In the genomic region with DNA sequence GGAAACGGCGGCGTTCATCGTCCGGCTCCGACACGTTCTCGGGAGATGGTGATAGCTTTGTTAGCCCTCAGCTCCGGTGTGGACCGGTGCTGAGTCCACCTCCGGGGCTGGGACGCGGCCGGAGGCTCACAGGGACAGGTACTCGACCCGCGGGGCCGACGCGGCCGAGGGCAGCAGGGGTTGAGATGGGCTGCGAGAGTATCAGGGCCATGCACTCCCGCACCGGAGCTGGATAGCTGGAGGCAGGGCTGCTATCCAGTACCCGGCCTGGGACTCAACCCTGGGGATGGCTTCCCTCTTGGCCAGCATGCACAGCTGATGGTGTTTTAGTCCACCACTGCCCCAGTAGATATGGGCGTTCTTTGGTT, we compare ENCODE assay signal across 8 mouse cellular contexts. TPM values are rescaled to one million over a fixed set of nuclear protein-coding genes. Genes with fewer than 3 reads are reported as not detected.
A peak's percentile ranks its signal among the peaks of the same experiment; 100 is the strongest.
DNase-seq lines count a peak whose midpoint lies in the region; ATAC-seq and TF ChIP-seq lines count a peak whose summit lies in the region.

No protein-coding gene starts in this region.

- H3K36me3 ChIP-seq in kidney, postnatal 0 days (ENCODE audit: insufficient read depth, low read length) = no peaks in the 10 kb centered on the region
- H3K36me3 ChIP-seq in embryonic facial prominence, embryonic 12.5 days = 0 out of 2 replicates have a peak, but pooled peaks cover 3% of the 10 kb centered on the region
- no peaks in the 10 kb centered on the region for H3K36me3 ChIP-seq in intestine, embryonic 14.5 days (ENCODE audit: control insufficient read depth, insufficient read depth, low read length)
- no peaks in the 10 kb centered on the region for H3K36me3 ChIP-seq in myocyte (ENCODE audit: control insufficient read depth, insufficient read depth)

- H3K27ac ChIP-seq in kidney, postnatal 0 days = no peak overlapping the region
- no peak overlapping the region for H3K27ac ChIP-seq in embryonic facial prominence, embryonic 12.5 days
- no peak overlapping the region for H3K27ac ChIP-seq in intestine, embryonic 14.5 days (ENCODE audit: low read depth)

- 0% methylated on average over 26 of the region's 26 CpGs for WGBS in kidney, postnatal 0 days
- under 1% methylated on average over 26 of the region's 26 CpGs for WGBS in embryonic facial prominence, embryonic 12.5 days
- under 1% methylated on average over 26 of the region's 26 CpGs for WGBS in intestine, embryonic 14.5 days

- no peak for DNase-seq in kidney, postnatal 0 days (ENCODE audit: low spot score)
- no peak for DNase-seq in kidney, postnatal 14 days
- DNase-seq in intestine, embryonic 14.5 days (ENCODE audit: low spot score) = no peak
- DNase-seq in right cerebral cortex, adult 2 months (ENCODE audit: low spot score in 2 of 2) = no peak
- no peak for DNase-seq in cerebellum, adult 9-10 months
- no peak for DNase-seq in adrenal gland, adult 2 months

- H3K79me2 ChIP-seq in myocyte (ENCODE audit: control insufficient read depth, insufficient read depth) = no peaks in the 10 kb centered on the region

- peak; percentile 55 for ATAC-seq in kidney, postnatal 0 days (replicated peaks; ENCODE audit: low FRiP score, low read depth)
- peak; percentile 70 for ATAC-seq in embryonic facial prominence, embryonic 12.5 days (ENCODE audit: insufficient number of reproducible peaks, insufficient read depth, low FRiP score, low TSS enrichment)
- ATAC-seq in intestine, embryonic 14.5 days (replicated peaks; ENCODE audit: low FRiP score, low TSS enrichment, low read depth) = peak; percentile 61

- no peak for TF ChIP-seq POLR2A in myocyte (IDR thresholded peaks at IDR 0.05; ENCODE audit: insufficient read length, low read depth)

- peak overlapping the region; percentile 85 for H3K4me3 ChIP-seq in kidney, postnatal 0 days (replicated peaks; ENCODE audit: low read depth, low read length)
- peak overlapping the region; percentile 94 for H3K4me3 ChIP-seq in embryonic facial prominence, embryonic 12.5 days
- peak overlapping the region; percentile 73 for H3K4me3 ChIP-seq in intestine, embryonic 14.5 days (ENCODE audit: low read depth, low read length)
- H3K4me3 ChIP-seq in myocyte = peak overlapping the region; percentile 59

- no peaks in the 10 kb centered on the region for H3K27me3 ChIP-seq in kidney, postnatal 0 days (ENCODE audit: insufficient read depth, low read length)
- no peaks in the 10 kb centered on the region for H3K27me3 ChIP-seq in embryonic facial prominence, embryonic 12.5 days
- no peaks in the 10 kb centered on the region for H3K27me3 ChIP-seq in intestine, embryonic 14.5 days (replicated peaks; ENCODE audit: control insufficient read depth, insufficient read depth, low read length)
- H3K27me3 ChIP-seq in myocyte (ENCODE audit: control insufficient read depth, insufficient read depth, insufficient read length) = no peaks in the 10 kb centered on the region

- H3K4me2 ChIP-seq in kidney, postnatal 0 days (ENCODE audit: low read length) = peak overlapping the region; percentile 82
- H3K4me2 ChIP-seq in embryonic facial prominence, embryonic 12.5 days (replicated peaks) = peak overlapping the region; percentile 89
- H3K4me2 ChIP-seq in intestine, embryonic 14.5 days (ENCODE audit: low read length) = peak overlapping the region; percentile 59
- peak overlapping the region; percentile 73 for H3K4me2 ChIP-seq in myocyte (ENCODE audit: low read depth)

- peak overlapping the region; percentile 53 for H3K9ac ChIP-seq in kidney, postnatal 0 days (ENCODE audit: low read depth, low read length)
- peak overlapping the region; percentile 77 for H3K9ac ChIP-seq in embryonic facial prominence, embryonic 12.5 days
- H3K9ac ChIP-seq in intestine, embryonic 14.5 days (ENCODE audit: low read length) = peak overlapping the region; percentile 55

- peak overlapping the region; percentile 8 for H3ac ChIP-seq in myocyte (ENCODE audit: control insufficient read depth, insufficient read length)

- TF ChIP-seq CTCF in kidney, postnatal 0 days (IDR thresholded peaks at IDR 0.05; ENCODE audit: low read depth) = no peak

- no peaks in the 10 kb centered on the region for H3K4me1 ChIP-seq in kidney, postnatal 0 days (replicated peaks; ENCODE audit: insufficient read depth, low read length)
- H3K4me1 ChIP-seq in embryonic facial prominence, embryonic 12.5 days = peaks cover 7% of the 10 kb centered on the region
- H3K4me1 ChIP-seq in intestine, embryonic 14.5 days (replicated peaks; ENCODE audit: control insufficient read depth, insufficient read depth, low read length) = peaks cover 11% of the 10 kb centered on the region

- no peaks in the 10 kb centered on the region for H3K9me3 ChIP-seq in kidney, postnatal 0 days (replicated peaks; ENCODE audit: low read length)
- H3K9me3 ChIP-seq in embryonic facial prominence, embryonic 12.5 days = no peaks in the 10 kb centered on the region
- no peaks in the 10 kb centered on the region for H3K9me3 ChIP-seq in intestine, embryonic 14.5 days (ENCODE audit: control insufficient read depth, low read length)

TF ChIP-seq in myocyte, 11 proteins besides CTCF, POLR2A, EP300 and RAD21:
- peak in 1 of 3 experiments; percentile 8 for TF ChIP-seq MYOG (IDR thresholded peaks at IDR 0.05; ENCODE audit: control insufficient read depth in 1 of 3, insufficient read depth in 1 of 3, insufficient read length in 2 of 3, low read depth in 2 of 3)
- TF ChIP-seq CEBPB (IDR thresholded peaks at IDR 0.05; ENCODE audit: insufficient read depth, poor library complexity, severe bottlenecking) = no peak
- TF ChIP-seq POLR2AphosphoS2 (IDR thresholded peaks at IDR 0.05; ENCODE audit: insufficient read length, low read depth) = no peak

RNA-seq across cellular contexts. Expression of a gene that starts 0.3 kb away (rescaled TPM):
- polyA plus RNA-seq in kidney, postnatal 0 days (2015; fragmentation: Nextera tagmentation; extraction: Ambion mirVana) = 1.9 and 2.0 TPM in 2 replicates
- 10.2 and 11.7 TPM in 2 replicates for polyA plus RNA-seq in embryonic facial prominence, embryonic 12.5 days (2016; fragmentation: Nextera tagmentation; extraction: Ambion mirVana)
- 8.0 and 8.9 TPM in 2 replicates for polyA plus RNA-seq in intestine, embryonic 14.5 days (2014; fragmentation: Nextera tagmentation; extraction: Ambion mirVana)
- polyA plus RNA-seq in myocyte (2012; fragmentation: generic; extraction: Trizol) = 0.73 TPM
- under 1 TPM; 0.35 to 0.75 TPM for total RNA-seq in adrenal gland, adult 2 months (2021)
- polyA plus RNA-seq in adrenal gland, adult 2 months (2012; rRNA removed) = 0.06 TPM in 1 of 2 replicates, not detected in the other

RNA-seq across cellular contexts. Expression of a gene that starts 21.6 kb away (rescaled TPM):
- 1.6 and 1.8 TPM in 2 replicates for polyA plus RNA-seq in kidney, postnatal 0 days (2015; fragmentation: Nextera tagmentation; extraction: Ambion mirVana)
- polyA plus RNA-seq in embryonic facial prominence, embryonic 12.5 days (2016; fragmentation: Nextera tagmentation; extraction: Ambion mirVana) = 0.12 and 0.24 TPM in 2 replicates
- polyA plus RNA-seq in intestine, embryonic 14.5 days (2014; fragmentation: Nextera tagmentation; extraction: Ambion mirVana) = not detected in 2 replicates
- 1.3 TPM for polyA plus RNA-seq in myocyte (2012; fragmentation: generic; extraction: Trizol)
- total RNA-seq in adrenal gland, adult 2 months (2021) = under 1 TPM; 0.28 to 0.29 TPM
- polyA plus RNA-seq in adrenal gland, adult 2 months (2012; rRNA removed) = 0.04 and 0.12 TPM in 2 replicates
